Mouse (Mus musculus) right cerebral cortex, postnatal 25 days (tissue): ENCODE results near the gene Rnf167.
A peak's percentile ranks its signal among the peaks of the same experiment; 100 is the strongest.

Experiments used
- DNase-seq: peaks from one replicate; pipeline ENCODE4 v3.0.0; 2022

Gene Rnf167

DNA sequence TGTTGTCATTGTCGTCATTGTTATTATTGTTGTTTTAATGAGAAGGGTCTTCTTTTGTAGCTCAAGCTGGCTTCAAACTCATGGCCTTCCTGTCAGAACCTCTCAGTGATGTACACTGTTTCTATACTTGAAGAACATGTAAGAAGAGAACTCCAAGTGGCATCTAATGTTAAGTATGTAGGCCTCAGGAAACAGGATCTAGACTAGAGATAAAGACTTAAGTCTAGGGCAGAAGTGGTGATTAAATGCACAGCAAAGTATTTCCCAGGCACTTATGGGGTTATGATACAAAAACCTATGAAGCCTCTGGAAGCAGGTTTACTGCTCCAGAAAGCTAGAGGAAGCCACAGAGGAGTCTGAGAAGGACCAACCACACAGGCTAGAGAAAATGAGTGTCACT, 8.7 kb upstream of the Rnf167 start:
- no peak for DNase-seq

DNA sequence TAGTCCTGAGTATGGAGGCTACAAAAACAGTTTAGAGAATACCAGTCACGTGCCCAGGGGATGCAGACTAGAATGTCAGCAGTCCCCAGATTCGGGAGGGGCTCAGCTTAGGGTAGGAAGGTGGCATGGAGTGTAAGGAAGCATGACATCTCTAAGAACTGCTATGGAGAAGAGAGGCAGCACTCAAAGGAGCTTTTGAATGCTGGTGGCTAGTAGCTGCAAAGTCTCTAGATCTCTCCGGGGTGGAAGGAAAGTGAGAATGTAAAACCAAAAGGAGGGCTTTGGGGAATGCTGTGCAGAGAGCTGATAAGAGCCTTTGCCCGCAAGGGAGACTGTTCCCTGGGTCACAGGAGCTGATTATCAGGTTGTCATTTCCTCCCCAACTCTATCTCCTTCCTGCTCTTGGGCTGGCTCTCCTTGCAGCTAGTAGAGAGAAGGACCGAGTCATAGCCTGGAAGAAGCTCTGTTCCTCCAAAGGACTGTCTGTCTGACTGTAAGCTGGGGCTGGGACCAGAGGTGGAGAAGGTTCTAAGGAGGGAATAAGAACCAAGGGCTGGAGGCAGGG, 8.2 kb upstream of the Rnf167 start, which contains the start of gene Gp1ba:
Gene Gp1ba, plus strand, starts transcription at position 409 of the 565 bp plus-strand sequence.
- no peak for DNase-seq

DNA sequence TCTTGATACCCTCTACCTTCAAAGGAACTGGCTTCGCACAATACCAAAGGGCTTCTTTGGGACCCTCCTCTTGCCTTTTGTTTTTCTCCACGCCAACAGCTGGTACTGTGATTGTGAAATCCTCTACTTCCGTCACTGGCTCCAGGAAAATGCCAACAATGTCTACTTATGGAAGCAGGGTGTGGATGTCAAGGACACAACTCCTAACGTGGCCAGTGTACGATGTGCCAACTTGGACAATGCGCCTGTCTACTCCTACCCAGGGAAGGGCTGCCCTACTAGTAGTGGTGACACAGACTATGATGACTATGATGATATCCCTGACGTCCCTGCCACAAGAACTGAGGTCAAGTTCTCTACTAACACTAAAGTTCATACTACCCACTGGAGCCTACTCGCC, 7.1 kb upstream of the Rnf167 start:
- no peak for DNase-seq

DNA sequence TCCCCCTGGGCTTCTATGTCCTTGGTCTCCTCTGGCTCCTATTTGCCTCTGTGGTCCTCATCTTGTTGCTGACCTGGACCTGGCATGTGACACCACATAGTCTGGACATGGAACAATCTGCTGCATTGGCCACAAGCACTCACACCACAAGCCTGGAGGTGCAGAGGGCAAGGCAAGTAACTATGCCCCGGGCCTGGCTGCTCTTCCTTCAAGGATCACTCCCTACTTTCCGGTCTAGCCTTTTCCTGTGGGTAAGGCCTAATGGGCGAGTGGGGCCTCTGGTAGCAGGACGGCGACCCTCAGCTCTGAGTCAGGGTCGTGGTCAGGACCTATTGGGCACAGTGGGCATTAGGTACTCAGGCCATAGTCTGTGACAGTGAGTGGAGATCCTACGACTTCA, 5.8 kb upstream of the Rnf167 start:
- no peak for DNase-seq

DNA sequence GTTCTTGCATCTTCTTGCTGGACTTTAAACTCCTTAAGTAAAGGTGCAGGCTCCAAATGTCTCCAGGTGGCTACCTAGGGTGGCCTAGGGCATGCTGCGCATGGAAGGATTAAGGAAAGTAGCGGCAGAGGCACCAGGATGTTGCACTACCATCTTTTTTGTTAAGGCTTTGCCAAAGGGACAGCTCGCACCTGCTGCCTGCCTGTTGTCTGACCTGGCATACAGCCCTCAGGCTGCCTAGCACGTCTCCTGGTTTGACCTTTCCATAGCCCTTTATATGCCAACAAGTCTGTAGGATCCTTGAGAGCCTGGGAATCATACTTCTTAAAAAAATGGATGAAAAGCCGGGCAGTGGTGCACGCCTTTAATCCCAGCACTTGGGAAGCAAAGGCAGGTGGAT, 4.0 kb upstream of the Rnf167 start:
- DNase-seq = no peak

DNA sequence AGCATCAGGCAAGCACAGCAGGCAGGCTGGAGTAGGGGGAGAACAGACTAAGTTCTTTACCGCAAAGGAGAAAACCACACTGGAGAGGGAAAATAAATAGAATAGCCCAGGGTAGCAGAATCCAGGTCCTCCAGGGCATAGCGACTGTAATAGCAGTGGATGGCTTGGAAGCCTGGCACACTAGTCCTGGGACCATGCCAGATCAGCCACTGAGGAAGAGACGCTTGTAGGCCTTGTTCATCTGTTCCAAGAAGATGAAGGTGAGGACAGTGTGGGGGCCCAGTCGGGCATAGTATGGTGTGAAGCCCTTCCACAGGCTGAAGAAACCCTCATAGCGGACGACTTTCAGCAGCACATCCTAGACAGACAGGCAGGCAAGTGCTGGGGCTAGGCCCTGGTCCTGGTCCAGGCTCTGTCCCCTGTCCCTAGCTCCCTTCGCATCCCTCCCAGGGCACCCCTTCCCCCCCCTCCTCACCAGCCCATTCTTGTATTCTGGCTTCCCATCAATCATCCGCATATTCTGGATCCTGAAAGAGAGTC, 2.4 kb upstream of the Rnf167 start:
- DNase-seq = no peak

DNA sequence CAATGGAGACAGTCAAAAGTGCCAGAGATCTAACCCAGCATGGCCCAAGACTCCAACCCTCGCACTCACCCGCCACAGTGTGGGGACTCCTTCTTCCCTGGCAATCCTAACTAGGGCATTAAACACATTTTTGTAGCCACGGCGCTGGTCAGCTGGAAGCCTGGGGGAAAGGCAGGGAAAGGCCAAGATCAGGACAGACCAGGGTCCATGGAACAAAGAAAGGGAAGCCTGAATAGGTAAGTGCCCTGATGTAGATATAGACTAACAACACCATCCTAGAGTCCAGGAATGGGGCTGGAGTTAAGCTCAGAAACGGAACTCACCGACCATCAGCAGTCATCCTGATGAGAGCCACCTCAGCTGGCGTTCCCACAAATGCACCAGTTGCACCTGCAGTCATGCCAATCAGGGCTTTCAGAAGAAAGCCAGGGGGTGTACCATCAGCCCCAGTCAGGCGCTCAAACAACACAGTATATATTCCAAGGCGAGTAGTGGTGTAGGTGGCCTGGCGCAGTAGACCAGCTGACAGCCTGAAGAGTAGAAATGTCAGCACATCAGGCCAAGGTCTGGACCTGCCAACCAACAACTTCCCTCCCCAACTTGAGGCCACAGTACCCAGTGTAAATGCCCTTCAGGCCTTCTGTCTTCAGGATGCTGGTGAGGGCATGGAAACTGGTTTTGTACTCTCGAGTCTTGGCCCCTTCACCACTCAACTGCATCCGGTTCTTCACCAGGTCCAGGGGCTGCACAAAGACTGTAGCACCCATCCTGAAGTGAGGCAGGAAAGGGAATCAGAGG, 1.4 kb upstream of the Rnf167 start:
- DNase-seq = no peak

DNA sequence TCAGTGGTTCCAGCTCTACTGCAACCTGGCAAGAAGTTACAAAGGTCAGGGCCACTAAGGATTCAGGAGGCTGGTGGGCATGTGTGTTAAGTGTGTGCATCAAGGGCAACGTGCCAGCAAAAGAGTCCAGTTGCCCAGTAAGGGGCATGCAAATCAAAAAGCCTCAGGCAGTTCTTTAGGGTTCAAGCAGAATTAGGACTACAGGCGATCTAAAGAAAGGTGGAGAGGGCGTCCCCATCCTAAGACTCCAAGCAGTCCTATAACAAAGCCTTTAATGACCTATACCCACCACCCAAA, 828 bp upstream of the Rnf167 start:
- DNase-seq = no peak

DNA sequence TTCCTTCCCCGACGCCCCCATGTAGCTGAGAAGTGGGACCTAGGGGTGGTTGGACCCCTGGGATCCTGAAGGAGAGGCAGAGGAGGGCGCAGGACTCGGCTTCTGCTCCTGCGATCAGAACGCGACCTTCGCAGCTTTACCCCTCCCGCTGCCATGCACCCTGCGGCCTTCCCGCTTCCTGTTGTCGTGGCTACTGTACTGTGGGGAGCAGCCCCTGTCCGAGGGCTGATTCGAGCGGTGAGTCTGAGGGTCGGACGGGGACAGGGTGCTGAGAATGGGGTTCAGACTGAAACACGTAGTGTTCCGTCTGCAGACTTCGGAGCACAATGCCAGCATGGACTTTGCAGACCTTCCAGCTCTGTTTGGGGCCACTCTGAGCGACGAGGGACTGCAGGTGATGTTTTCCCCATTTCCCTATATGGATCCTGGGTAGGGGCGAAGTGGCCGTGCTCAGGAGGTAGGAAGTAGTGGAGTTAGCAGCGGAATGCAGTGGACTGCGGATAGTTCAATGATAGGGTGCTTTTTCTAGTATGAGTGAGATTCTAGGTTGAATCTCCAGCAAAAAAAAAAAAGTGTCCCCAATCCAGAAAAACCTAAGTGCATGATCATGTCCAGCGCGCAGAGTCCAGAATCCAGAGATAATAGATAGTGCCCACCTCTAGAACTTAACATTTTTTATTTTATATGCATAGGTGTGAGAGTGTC, 833 bp downstream of the Rnf167 start:
- peak; percentile 26 for DNase-seq

DNA sequence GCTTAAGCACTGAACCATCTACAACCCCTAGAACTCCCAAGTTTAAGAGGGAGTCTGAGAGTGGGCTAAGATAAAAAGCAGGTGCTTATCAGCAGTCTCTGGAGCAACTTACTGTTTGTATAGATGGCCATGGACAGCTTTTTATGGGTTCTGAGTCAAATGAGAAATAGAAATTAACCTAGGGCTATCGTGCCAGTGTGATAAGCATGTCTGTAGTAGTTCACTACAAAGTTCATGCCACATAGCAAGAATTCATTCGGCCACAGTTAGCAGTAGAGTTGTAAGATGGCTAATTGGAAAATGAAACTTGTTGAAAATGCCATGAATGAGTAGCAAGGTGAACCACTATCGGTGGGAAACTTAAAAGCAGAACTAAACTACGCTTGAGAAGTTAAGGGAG, 1.5 kb downstream of the Rnf167 start:
- DNase-seq = no peak

DNA sequence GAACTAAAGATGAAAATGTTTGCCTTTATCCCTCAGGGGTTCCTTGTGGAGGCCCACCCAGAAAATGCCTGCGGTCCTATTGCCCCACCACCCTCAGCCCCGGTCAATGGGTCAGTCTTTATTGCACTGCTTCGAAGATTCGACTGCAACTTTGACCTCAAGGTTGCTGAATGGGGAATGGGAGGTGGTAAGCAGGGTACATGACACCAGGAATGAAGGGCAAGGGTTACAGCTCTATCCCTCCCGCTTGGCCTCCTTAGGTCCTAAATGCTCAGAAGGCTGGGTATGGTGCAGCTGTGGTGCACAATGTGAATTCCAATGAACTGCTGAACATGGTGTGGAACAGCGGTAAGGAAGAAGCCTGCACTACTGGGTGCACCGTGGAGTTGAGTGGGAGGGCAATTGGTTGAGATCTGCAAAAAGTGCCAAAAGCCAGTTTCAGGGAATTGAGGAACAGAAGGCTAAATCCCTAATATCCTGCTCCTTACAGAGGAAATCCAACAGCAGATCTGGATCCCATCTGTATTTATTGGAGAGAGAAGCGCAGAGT, 2.2 kb downstream of the Rnf167 start:
- DNase-seq = no peak

DNA sequence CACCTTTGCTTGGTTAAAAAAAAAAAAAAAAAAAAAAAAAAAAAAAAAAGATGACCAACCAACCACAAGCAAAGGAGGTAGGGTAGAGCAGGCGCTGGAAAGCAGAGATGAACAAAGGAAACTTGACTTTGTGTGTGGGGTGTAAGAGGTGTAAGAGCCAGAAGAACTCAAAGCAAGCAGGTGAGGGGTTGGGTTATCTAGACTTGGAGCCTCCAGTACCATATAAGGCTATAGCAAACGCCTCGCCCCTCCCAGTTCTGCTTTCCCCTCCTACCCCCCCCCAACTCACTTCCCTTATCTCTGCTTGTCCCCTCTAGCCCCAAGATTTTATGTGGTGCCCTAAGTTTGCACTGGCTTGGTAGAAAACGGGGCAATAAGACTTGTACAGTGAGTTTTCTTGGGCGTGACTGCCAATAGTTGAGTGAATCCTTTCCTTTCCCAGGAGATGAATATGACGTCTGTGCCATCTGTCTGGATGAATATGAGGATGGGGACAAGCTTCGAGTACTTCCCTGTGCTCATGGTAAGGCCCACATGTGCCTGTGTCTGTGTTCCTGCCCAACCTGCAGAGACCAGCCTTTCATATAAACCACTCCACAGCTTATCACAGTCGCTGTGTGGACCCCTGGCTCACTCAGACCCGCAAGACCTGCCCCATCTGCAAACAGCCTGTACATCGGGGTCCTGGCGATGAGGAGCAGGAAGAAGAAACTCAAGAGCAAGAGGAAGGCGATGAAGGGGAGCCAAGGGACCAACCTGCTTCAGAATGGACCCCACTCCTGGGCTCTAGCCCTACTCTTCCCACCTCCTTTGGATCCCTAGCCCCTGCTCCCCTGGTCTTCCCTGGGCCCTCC, 3.5 kb downstream of the Rnf167 start:
- no peak for DNase-seq

DNA sequence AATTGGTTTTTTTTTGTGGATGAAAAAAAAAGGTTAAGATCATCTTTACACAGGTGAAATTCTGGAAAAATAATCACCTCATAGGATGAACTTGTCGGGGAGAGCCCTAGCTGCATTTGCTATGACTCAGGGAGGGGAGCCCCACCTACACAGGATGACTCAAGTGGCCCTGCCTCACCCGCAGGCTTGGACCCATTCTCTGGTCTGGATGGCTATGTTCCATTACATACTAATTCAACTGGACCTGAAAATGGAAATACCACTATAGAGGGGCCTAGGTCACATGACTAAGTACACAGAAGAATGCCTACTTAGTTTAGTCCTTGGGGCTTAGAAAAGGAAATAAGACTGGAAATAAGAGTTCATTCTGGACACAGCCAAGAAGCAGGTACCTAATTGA, 4.4 kb downstream of the Rnf167 start:
- DNase-seq = no peak

DNA sequence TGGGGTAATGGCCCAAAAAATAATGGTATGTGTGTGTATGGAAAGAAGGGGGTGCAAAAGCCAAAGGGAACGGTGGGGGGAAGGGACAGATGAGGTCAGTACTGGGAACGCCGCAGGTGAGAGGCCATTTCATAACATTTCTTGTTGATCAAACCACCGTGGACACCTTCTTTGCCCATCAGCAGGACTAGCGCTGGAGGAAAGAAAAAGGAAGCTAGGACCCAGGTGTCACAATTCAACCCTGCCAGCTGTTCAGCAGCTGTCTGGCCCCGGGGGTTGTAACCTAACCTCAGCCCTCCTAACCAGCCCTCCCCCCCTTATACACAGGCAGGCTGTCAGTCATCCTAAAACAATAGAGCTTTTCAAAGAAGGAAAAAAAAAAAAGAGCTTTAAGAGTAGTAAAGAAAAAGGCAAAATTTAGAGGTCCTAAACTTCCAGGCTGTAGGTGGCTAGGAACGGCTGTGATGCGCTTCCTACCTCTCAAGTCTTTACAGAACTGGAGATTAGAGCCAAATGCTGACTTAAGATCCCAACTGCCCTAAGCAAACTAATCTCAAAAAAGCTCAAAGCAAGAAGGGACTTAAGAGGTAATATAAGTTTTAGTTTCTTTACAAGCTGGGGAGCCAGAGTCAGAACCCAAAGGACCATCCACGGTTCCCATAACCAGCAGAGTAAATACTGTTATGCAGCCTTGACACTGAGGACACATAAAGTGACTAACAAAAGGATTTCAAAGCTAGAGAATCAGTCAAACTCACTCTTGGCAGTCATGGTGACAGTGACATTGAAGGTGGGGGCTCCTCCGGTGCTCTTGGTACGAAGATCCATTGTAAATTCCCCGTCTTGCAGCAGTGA, 5.2 kb downstream of the Rnf167 start:
- DNase-seq = no peak

DNA sequence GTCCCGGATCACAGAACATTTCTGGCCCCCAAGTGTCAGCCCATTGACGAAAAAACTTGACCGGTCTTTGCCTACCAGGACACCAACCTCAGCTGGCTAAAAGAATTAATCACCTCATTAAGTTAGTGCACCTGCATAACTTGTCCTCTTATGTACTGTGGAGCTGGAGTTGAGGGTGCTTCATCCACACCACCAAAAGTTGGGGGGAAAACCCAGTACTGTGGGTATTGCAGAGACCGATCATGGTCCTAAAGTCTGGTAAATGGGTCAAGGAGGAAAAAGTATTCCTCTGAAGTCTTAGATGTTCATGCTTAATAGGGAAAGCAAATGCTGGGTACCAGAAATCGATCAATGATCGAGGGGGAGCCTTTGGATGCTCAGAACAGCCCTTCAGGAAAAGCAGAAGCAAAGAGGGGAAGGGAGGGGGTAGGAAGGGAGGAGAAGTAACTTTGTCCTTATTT, 5.9 kb downstream of the Rnf167 start:
- no peak for DNase-seq

DNA sequence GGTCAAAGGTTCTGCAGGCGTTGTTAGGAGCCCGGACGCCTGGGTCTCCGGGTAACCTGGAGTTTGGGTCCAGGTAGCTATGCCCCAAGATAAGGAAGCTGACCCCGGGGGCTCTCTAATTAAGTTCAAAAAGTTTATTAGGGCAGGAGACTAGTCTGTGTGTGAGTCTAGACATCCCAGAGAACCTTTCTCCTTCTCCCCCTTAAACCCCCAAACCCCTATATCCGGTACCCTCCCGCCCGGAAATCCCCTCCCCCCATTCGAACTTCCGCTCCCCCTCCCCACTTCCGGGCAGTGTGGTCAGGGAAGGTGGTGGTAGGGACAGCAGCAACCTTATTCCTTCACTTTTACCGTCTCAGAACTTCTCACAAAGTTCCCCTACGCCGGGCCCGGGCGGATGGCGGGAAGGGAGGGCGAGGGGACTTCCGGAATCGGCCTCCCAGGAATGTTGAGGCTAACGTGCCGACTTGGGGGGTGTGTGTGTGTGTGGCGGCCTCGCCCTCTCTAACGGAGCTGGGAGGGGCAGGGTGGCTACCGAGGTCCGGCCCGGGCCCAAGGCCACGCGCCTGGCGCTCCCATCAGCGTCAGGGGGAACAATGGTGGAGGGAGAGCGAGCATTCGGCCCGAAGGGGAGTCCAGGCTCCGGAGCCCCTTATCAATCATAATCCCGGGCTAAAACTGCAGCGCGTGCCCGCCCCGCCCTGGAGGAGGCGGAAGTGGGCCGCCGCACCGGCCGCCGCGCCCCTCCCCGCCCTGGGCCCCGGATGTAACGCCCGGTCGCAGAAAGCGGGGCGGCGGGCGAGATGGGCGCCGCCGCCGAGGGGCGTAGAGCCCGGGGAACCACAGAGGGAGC, 6.5 kb downstream of the Rnf167 start:
- DNase-seq = peak; percentile 70

DNA sequence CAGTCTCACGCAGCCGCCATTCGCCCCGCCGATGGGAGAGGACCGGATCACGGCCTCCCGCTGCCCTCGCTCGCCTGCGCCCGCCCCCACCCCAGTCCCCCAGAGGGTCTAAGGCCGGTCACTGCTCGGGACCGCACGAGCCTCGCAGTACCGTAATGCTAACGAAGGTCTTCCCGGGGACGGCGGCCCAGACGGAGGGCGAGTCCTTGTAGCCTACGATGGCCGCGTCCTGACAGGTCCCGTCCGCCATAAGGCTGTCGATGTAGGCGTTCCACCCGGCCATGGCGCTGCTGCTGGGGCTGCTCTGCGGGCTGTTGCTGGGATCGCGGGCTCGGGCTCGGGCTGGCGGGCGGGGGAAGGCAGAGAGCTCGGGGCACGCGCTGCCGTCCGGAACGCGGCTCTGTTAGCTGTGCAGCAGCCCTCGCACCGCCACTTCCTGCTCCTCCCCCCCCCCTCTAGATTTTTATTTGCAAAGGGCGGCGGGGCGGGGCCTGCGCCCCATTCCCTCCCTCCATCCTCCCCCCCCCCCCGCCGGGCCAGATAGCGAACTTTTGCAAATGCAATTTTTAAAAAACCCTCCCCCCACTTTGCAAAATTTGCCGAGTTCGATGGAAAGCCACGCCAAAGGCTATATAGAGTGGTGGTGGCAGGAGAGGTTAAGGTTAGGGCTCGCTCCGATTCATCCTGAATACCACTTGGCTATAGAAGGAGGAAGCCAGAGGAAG, 7.3 kb downstream of the Rnf167 start, which contains the start of gene Pfn1:
Gene Pfn1, minus strand, starts transcription at position 447 of the 725 bp plus-strand sequence.
- peak; percentile 72 for DNase-seq

DNA sequence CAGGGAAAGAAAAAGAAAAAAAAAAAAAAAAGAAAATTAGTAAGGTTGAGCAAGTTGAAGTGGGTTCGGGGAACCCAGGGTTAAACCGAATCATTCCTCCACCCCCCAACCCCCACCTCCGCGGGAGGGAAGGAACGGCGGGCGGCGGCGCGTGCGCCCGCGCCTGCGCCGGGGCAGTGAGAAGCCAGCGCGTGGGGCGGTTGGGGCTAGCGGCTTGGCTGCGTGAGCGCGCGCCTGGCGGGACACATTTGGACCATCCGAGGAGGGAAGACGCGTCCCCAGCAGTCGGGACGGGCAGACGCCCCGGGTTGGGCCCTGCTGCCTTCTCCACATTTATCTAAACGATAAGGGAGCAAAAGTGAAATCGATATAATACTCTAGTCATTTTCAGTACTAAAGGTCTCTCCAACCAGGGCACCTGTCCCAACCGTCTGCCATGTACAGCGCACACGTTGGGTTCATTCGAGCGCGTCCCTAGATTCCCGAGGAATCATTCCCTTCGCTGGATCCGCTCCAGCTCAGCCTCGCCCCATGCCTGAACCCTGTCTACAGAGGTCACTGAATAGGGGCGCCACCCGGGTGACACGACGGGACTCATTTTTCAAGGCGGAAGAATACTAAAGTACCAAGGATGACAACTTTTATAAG, 8.0 kb downstream of the Rnf167 start:
- DNase-seq = peak; percentile 73
